Mouse (Mus musculus) liver, adult 2 months (tissue): Measurements from ENCODE around the gene Trpm8. TPM values are rescaled to one million over a fixed set of nuclear protein-coding genes. Genes with fewer than 3 reads are reported as not detected.

Experiments used
- DNase-seq: peaks from one replicate; pipeline ENCODE4 v3.0.0-alpha.2; 2011; ENCODE audit warnings: low read depth, low spot score; ENCODE audit errors: extremely low read depth
- H3K27ac ChIP-seq: fragments of 200-500 bp; replicated peaks from 2 replicates; pipeline ENCODE4 v1.5.1; 2012; ENCODE audit warnings: low read depth, mild to moderate bottlenecking, control low read depth, inconsistent platforms, low read length; ENCODE audit not compliant: insufficient read depth
- H3K27me3 ChIP-seq: fragments of 200-500 bp; 2 replicates; pipeline ENCODE4 v1.6.1; 2012; ENCODE audit warnings: mild to moderate bottlenecking, moderate library complexity, low read length, inconsistent platforms; ENCODE audit not compliant: control insufficient read depth, insufficient read depth
- H3K36me3 ChIP-seq: fragments of 200-500 bp; 2 replicates; pipeline ENCODE4 v1.6.1; 2012; ENCODE audit warnings: low read length, inconsistent platforms; ENCODE audit not compliant: control insufficient read depth, insufficient read depth
- H3K4me1 ChIP-seq: fragments of 200-500 bp; 2 replicates; pipeline ENCODE4 v1.6.1; 2011; ENCODE audit warnings: low read length; ENCODE audit not compliant: control insufficient read depth, insufficient read depth
- H3K4me3 ChIP-seq: fragments of 200-500 bp; 2 replicates; pipeline ENCODE4 v1.5.1; 2011; ENCODE audit warnings: low read depth, mild to moderate bottlenecking, control low read depth, low read length, moderate library complexity; ENCODE audit not compliant: insufficient read depth
- H3K79me2 ChIP-seq: fragments of 200-500 bp; 2 replicates; pipeline ENCODE4 v1.6.1; 2012; ENCODE audit warnings: inconsistent platforms, mild to moderate bottlenecking, low read length, moderate library complexity; ENCODE audit not compliant: control insufficient read depth, insufficient read depth
- H3K9ac ChIP-seq: fragments of 200-500 bp; 2 replicates; pipeline ENCODE4 v1.6.1; 2012; ENCODE audit warnings: low read depth, mild to moderate bottlenecking, control low read depth, inconsistent platforms, low read length
- CTCF ChIP-seq: fragments of 200-500 bp; IDR thresholded peaks from 2 replicates; pipeline ENCODE4 v1.5.1; 2011; ENCODE audit warnings: low read depth, low read length, control low read depth
- POLR2A ChIP-seq: fragments of 200-500 bp; IDR thresholded peaks from 2 replicates; pipeline ENCODE4 v1.6.1; 2011; ENCODE audit warnings: low read length, control low read depth; ENCODE audit not compliant: insufficient read depth; ENCODE audit errors: extremely low read depth
- WGBS: fragments of 180-500 bp; shearing (Covaris S2); methylation state at CpG from one replicate; pipeline ENCODE4 v1.1.7; 2018; 5-methylcytosine and 5-hydroxymethylcytosine counted together
- polyA plus RNA-seq: library from polyadenylated mRNA; depleted of rRNA; stranded (reverse); fragments of >200 nt; gene quantifications from 2 replicates; pipeline ENCODE4 v1.2.3, GENCODE M21; 2012
- total RNA-seq: library from RNA; depleted of rRNA; stranded (reverse); fragments of >200 nt; gene quantifications from 2 replicates; pipeline ENCODE4 v1.2.3, GENCODE M21; 2014

The Trpm8 gene
- total and polyA plus RNA-seq, 2 experiments = under 0.01 to 0.01 TPM

DNA sequence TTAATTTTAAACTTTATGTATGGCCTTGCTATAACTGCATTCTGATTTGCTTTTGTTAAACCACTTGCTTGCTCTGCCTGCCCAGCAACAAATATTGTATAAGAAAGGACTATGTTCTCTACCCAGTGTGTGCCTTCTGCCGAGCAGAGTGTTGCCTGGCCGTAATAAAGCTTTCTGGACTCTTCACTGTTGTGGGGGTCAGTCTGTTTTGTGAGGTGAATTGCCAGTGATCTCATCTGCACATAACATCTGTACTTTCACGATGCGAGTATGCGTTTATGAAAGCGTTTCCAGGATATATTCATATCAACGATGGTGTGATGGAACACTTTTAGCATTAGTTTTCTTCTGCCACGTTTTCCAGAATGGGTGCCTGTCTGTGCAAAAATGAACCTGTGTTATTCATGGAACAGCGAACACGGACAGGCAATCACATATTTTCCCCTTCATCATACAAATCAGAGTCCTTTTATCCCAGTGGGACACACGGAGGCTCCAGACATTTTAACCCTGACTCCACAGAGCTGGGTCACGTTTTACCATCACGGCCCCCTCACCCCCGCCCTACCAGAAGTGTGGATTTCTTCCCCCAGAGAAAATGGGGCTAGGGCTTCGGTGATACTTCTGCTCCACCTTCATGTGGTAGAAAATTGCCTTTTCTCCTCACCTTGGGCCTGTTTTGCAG, 2.7 kb downstream of the Trpm8 start:
- Histone ChIP-seq H3K36me3 (peaks cover 2% of the 10 kb centered on the region; the same call in 1 of the 2 replicates), H3K4me3 (no peak overlapping the region), H3K79me2 (peaks cover 12% of the 10 kb centered on the region), H3K27me3 (no peaks in the 10 kb centered on the region), H3K9ac (no peak overlapping the region), H3K4me1 (peaks cover 35% of the 10 kb centered on the region), H3K27ac (peak overlapping the region; percentile 39)
- WGBS = 69% methylated on average over 15 of the region's 15 CpGs
- no peak for DNase-seq
- TF ChIP-seq POLR2A (no peak), CTCF (no peak)

DNA sequence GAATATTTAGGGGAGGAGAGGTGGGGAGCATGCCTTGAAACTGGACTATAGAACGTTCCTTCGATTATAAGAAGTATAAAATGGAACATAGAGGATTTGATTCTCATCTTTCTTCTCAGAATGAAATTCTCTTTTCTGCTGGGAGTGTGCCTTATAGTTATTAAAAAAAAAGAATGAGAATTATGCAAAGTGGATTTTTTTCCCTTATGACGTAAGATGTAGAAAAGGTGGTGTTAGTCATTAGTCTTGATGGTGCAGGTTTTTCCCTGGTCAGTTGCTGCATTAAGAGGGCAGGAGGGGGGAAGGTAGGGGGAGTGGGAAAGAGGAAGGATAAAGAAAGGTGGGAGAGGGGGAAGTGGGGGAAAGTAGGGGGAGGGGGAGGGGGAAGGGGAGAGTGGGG, 4.8 kb downstream of the Trpm8 start:
- no peaks in the 10 kb centered on the region for H3K79me2 ChIP-seq
- H3K4me3 ChIP-seq = no peak overlapping the region
- TF ChIP-seq POLR2A = no peak
- no peak for TF ChIP-seq CTCF
- no peak for DNase-seq
- H3K36me3 ChIP-seq = no peaks in the 10 kb centered on the region
- no peak overlapping the region for H3K9ac ChIP-seq
- H3K4me1 ChIP-seq = peaks cover 40% of the 10 kb centered on the region
- 62% methylated on average over 3 of the region's 3 CpGs for WGBS
- no peak overlapping the region for H3K27ac ChIP-seq
- H3K27me3 ChIP-seq = no peaks in the 10 kb centered on the region

DNA sequence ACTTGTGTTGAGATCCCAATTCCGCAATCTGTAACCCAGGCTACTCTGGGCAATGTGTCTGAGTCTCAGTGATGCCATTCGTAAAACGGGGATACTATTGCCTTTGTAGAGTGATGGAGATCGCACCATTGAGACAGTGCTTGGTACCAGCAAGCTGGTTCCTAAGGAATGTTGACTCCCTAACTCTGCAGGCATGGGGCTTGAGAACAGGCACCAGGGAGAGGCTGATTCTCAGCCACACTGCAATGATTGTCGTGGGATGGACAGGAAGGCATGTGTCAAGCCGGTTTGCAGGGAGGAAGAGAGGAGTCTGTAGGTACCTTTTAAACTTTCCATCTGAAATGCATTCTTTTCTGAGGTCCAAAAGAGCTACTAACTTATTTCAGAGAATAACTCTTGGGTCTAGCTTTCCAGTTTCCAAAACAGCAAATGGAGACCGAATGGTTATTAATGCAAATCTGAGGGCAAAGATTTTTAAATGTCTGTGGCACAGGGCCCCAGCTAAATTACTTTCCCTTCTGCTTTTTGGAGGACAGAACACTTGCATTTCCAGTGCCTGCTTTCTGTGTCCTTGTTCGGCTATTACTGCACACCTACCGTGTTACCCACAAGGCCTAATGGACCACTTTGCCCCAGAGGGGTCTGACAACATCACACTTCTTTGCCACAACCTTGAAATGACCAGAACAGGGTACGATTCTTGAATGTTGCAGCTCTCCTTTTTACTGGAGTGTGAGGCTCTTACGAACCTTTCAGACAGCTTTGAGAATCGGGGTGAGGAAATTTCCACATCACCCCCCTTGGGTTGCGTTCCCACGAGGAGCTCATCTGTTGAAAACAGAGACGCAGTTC, 6.1 kb downstream of the Trpm8 start:
- no peak for DNase-seq
- no peak overlapping the region for H3K4me3 ChIP-seq
- no peak overlapping the region for H3K9ac ChIP-seq
- H3K36me3 ChIP-seq = no peaks in the 10 kb centered on the region
- no peaks in the 10 kb centered on the region for H3K27me3 ChIP-seq
- no peak for TF ChIP-seq POLR2A
- TF ChIP-seq CTCF = no peak
- no peaks in the 10 kb centered on the region for H3K79me2 ChIP-seq
- peaks cover 42% of the 10 kb centered on the region for H3K4me1 ChIP-seq
- WGBS = 74% methylated on average over 15 of the region's 15 CpGs
- no peak overlapping the region for H3K27ac ChIP-seq

DNA sequence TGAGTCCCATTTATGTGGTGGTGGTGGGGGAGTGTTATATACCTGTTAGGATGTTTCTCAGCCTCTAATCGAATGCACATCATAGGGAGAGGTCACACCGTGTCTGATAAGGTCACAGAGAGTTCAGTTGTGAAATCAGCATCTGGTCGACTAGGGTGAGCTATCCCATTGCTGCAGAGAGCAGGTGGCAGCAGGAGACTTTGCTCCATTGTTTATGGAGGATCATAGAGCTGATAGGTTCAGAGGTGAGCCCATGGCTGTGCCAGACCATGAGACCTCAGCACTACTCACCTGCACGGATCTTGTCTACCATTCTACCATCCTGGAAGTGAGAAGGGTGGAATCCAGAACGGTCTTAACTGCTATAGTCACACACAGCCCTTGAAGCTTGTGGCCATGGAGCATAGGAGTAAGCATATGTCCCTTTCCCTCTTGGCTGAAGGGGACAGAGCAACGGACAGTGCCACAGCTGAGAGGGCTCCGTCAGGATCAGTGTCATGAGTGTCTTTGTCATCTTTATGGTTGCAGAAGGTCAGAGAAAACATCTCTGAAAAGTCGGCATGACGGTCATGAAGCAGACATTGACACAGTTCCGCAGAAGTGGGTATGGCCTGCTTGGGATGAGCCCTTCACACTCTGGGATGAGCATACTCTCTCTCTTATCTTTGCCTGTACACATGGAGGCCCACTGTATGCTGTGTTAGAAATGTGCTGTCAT, 6.9 kb downstream of the Trpm8 start:
- H3K36me3 ChIP-seq = no peaks in the 10 kb centered on the region
- no peaks in the 10 kb centered on the region for H3K27me3 ChIP-seq
- DNase-seq = peak; percentile 98
- H3K9ac ChIP-seq = no peak overlapping the region
- TF ChIP-seq CTCF (no peak), POLR2A (no peak)
- WGBS = 51% methylated on average over 10 of the region's 10 CpGs
- no peak overlapping the region for H3K4me3 ChIP-seq
- H3K79me2 ChIP-seq = no peaks in the 10 kb centered on the region
- peak overlapping the region; percentile 34 for H3K27ac ChIP-seq
- H3K4me1 ChIP-seq = peaks cover 39% of the 10 kb centered on the region

DNA sequence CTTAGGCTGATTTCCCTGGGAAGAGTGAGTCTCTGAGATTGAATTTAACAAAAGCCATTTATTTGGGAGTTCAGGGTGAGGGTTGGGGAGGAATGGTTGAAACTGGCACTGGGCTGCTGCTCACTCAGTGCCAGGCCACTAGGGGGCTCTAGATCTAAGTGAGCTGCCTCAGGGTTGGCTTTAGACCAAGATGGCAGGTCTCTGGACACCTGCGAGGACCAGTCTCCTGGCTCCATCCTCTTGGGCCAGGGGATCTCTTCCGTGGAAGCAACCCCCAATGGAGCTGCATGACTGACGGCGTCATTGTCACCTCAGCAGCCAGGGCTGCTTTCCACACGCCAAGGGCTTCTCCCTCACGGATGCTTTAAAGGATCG, 7.5 kb downstream of the Trpm8 start:
- DNase-seq = peak; percentile 72
- H3K4me3 ChIP-seq = no peak overlapping the region
- WGBS = 57% methylated on average over 7 of the region's 7 CpGs
- H3K27ac ChIP-seq = peak overlapping the region; percentile 34
- no peaks in the 10 kb centered on the region for H3K36me3 ChIP-seq
- H3K4me1 ChIP-seq = peaks cover 35% of the 10 kb centered on the region
- TF ChIP-seq CTCF (no peak), POLR2A (no peak)
- no peak overlapping the region for H3K9ac ChIP-seq
- no peaks in the 10 kb centered on the region for H3K79me2 ChIP-seq
- no peaks in the 10 kb centered on the region for H3K27me3 ChIP-seq
